Mouse (Mus musculus): Measurements from ENCODE around the gene Mecom. TPM values are rescaled to one million over a fixed set of nuclear protein-coding genes. Genes with fewer than 3 reads are reported as not detected.

The Mecom gene
- total and polyA plus RNA-seq, 2 experiments from 2014 or later, result 2.6 to 5.1 TPM

DNA sequence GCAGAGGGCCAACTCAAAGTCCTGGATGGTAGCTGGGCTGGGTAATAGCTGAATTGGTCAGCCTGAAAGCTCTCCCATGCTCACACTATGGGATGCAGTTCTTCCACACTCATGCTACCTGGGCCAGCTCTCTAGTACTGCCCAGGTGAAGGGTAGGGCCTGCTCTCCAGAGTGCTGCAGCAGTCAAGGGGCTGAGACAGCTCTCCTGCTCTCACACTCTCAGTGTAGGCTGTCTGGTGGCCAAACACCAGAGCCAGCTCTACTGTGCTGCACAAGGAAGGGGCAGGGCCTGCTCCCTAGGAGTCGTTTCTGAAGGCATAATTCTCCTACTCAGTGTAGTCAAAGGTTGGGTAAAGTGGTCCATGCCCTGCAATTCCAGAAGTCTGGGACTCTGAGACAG, 28.4 kb downstream of the Mecom start:
- Histone ChIP-seq H3K4me1 (ENCODE audit: insufficient read depth, low read length) (no peaks in the 10 kb centered on the region), H3K36me3 (ENCODE audit: insufficient read depth, low read length) (no peaks in the 10 kb centered on the region), H3K9me3 (ENCODE audit: low read length) (no peaks in the 10 kb centered on the region), H3K27ac (ENCODE audit: low read depth, low read length) (no peak overlapping the region), H3K4me2 (ENCODE audit: low read depth, low read length, poor library complexity, severe bottlenecking) (no peak overlapping the region), H3K4me3 (ENCODE audit: low read depth, low read length) (no peak overlapping the region), H3K27me3 (ENCODE audit: insufficient read depth, low read length) (peaks cover 7% of the 10 kb centered on the region; the same call in 1 of the 2 replicates), H3K9ac (replicated peaks; ENCODE audit: low read length, poor library complexity, severe bottlenecking) (no peak overlapping the region)
- TF ChIP-seq CTCF (IDR thresholded peaks at IDR 0.05), result no peak
- ATAC-seq (ENCODE audit: low FRiP score) (no peak), DNase-seq (ENCODE audit: low spot score) (no peak)
- WGBS, result 54% methylated on average over 1 of the region's 1 CpGs

DNA sequence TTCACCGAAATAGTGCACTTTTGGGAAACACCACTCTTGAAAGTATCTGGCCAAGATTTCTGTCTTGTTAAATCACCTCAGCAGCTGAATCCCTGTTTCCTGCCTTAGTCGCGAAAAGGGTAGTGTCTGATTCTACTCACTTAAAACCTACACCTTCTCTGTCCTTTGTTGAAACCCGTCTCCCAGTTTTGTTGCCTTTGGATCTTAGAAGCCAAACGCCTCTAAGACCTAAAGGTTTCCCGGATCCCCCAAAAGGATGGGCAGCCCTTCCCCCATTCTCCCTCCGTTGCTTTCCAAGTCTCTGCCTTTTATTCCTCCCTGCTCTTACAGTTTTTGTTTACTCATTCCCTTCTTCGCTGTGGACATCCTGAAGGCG, 32.0 kb downstream of the Mecom start:
- Histone ChIP-seq H3K27me3 (ENCODE audit: insufficient read depth, low read length) (peaks cover 25% of the 10 kb centered on the region), H3K36me3 (ENCODE audit: insufficient read depth, low read length) (no peaks in the 10 kb centered on the region), H3K4me1 (ENCODE audit: insufficient read depth, low read length) (no peaks in the 10 kb centered on the region), H3K9ac (replicated peaks; ENCODE audit: low read length, poor library complexity, severe bottlenecking) (no peak overlapping the region), H3K27ac (ENCODE audit: low read depth, low read length) (no peak overlapping the region), H3K4me3 (ENCODE audit: low read depth, low read length) (no peak overlapping the region), H3K9me3 (ENCODE audit: low read length) (no peaks in the 10 kb centered on the region), H3K4me2 (ENCODE audit: low read depth, low read length, poor library complexity, severe bottlenecking) (no peak overlapping the region)
- ATAC-seq (ENCODE audit: low FRiP score), result no peak
- DNase-seq (ENCODE audit: low spot score), result no peak
- WGBS, result 13% methylated on average over 9 of the region's 9 CpGs
- no peak for TF ChIP-seq CTCF (IDR thresholded peaks at IDR 0.05)

DNA sequence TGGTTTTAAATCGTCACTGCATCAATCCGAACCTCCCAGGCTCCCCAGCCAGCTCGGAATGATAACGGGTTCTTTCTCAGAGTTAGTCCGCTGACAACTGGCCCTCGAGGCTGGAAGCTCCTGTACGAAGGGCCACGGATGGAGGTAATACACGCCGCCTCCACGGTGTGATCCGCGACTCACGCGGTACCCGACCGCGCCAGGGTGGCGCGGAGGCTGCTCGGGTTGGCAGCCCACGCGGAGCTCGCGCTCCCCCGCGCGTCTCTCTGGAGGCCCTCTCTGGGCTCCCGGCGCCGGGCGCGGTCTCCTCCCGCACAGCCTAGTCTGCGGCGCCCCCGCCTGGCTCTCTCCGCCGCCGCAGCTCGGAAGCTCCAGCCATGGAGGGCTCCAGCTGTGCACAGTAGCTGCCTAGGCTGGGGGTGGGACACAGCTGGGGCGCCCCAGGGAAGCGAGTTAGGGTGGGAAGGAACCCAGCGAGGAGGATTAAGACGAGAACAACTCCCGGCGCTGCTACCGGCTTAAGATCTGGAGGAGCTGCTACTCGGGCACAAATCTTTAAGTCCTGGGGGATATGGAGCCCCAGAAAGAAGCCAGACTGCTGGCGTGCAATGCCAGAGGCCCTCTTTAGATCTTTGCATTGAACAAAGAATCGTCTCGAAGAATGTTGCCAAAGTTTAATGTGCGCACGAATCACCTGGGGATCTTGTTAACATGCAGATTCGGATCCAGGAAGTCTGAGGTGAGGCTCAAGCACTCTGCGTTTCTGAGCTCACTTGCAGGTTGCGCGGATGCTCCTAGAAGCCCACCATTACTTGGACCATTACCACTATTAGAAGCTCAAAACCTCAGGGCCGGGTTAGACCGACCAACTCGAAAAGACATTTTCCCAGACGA, 32.7 kb downstream of the Mecom start:
- peak; percentile 61 for TF ChIP-seq CTCF (IDR thresholded peaks at IDR 0.05)
- WGBS, result 1% methylated on average over 62 of the region's 62 CpGs
- no peaks in the 10 kb centered on the region for H3K36me3 ChIP-seq (ENCODE audit: insufficient read depth, low read length)
- H3K4me1 ChIP-seq (ENCODE audit: insufficient read depth, low read length), result no peaks in the 10 kb centered on the region
- no peak overlapping the region for H3K9ac ChIP-seq (replicated peaks; ENCODE audit: low read length, poor library complexity, severe bottlenecking)
- H3K9me3 ChIP-seq (ENCODE audit: low read length), result no peaks in the 10 kb centered on the region
- peak overlapping the region; percentile 47 for H3K4me2 ChIP-seq (ENCODE audit: low read depth, low read length, poor library complexity, severe bottlenecking)
- peaks cover 32% of the 10 kb centered on the region for H3K27me3 ChIP-seq (ENCODE audit: insufficient read depth, low read length)
- DNase-seq (ENCODE audit: low spot score), result peak; percentile 19
- H3K27ac ChIP-seq (ENCODE audit: low read depth, low read length), result no peak overlapping the region
- H3K4me3 ChIP-seq (ENCODE audit: low read depth, low read length), result peak overlapping the region; percentile 18
- peak; percentile 64 for ATAC-seq (ENCODE audit: low FRiP score)

DNA sequence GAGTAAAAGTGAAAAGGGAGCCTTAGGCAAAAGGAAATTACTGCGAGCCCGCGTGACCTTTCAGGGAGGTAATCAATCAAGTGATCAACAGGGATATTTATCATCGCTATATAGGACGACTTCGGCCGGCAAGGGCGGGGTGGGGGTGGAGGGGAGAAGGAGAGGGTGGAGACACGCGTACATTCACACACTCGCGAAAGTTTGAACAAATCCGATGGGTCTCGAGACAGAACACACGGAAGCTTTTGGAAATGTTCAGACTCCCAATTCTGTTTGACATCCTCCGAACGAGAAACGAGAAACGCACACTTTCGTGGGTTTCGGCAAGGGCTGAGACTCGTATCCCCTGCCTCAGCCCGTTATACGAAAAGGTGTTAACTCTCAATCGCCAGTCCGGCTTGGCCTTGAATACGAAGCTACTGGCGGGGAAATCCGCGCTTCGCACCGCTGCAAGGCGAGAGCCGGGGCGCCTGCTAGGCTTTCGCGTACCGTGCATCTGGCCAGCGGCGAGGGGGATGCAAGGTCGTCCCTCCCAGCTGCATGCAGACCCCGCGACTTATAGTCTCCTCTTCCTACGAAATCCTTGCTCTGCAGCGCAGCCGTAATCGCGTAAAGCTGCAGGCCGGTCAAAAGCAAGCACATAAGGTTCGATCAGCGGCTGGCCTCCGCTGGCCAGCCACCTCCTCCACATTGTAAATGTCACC, 33.6 kb downstream of the Mecom start:
- H3K4me3 ChIP-seq (ENCODE audit: low read depth, low read length), result peak overlapping the region; percentile 18
- H3K9ac ChIP-seq (replicated peaks; ENCODE audit: low read length, poor library complexity, severe bottlenecking), result no peak overlapping the region
- under 1% methylated on average over 52 of the region's 52 CpGs for WGBS
- no peak overlapping the region for H3K27ac ChIP-seq (ENCODE audit: low read depth, low read length)
- H3K4me2 ChIP-seq (ENCODE audit: low read depth, low read length, poor library complexity, severe bottlenecking), result peak overlapping the region; percentile 47
- no peak for TF ChIP-seq CTCF (IDR thresholded peaks at IDR 0.05)
- no peak for ATAC-seq (ENCODE audit: low FRiP score)
- peak; percentile 8 for DNase-seq (ENCODE audit: low spot score)
- H3K4me1 ChIP-seq (ENCODE audit: insufficient read depth, low read length), result 0 out of 2 replicates have a peak, but pooled peaks cover under 1% of the 10 kb centered on the region
- H3K27me3 ChIP-seq (ENCODE audit: insufficient read depth, low read length), result peaks cover 33% of the 10 kb centered on the region
- no peaks in the 10 kb centered on the region for H3K9me3 ChIP-seq (ENCODE audit: low read length)
- H3K36me3 ChIP-seq (ENCODE audit: insufficient read depth, low read length), result no peaks in the 10 kb centered on the region

DNA sequence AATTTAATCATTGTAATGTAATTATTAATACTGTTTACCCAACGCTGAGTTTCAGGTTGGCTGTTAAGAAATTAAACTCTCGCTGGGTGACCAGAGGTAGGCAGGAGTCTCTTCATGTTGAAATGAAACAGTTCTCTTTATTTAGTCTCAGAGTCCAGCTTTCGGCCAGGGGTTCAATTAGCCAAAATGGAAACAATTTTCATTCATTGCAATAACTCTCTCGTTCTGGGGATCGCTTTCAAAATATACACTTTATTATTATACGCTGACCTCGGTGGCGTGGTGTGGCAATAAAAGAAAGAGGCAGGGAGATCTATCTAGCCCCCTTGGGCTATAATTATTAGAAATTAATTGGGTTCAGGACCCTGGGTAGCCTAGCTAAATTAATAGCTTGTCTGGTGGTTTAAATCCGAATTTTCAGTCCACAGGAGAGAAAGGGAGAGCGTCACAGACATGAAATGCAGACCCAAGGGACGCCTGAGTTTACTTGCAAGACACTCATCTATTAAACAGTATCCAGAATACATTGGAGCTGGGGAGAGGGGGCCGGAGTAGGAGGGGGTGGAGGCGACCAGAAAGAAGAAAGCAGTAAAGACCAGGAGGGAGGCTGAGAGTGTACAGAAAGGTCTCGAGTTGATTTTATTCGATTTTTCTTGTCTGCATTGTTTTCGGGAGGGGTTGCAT, 34.4 kb downstream of the Mecom start:
- Histone ChIP-seq H3K27ac (ENCODE audit: low read depth, low read length) (no peak overlapping the region), H3K4me2 (ENCODE audit: low read depth, low read length, poor library complexity, severe bottlenecking) (peak overlapping the region; percentile 47; the same call in 1 of the 2 replicates), H3K9me3 (ENCODE audit: low read length) (no peaks in the 10 kb centered on the region), H3K4me3 (ENCODE audit: low read depth, low read length) (no peak overlapping the region), H3K27me3 (ENCODE audit: insufficient read depth, low read length) (peaks cover 37% of the 10 kb centered on the region), H3K4me1 (ENCODE audit: insufficient read depth, low read length) (0 out of 2 replicates have a peak, but pooled peaks cover 5% of the 10 kb centered on the region), H3K9ac (replicated peaks; ENCODE audit: low read length, poor library complexity, severe bottlenecking) (no peak overlapping the region), H3K36me3 (ENCODE audit: insufficient read depth, low read length) (no peaks in the 10 kb centered on the region)
- WGBS, result 11% methylated on average over 16 of the region's 16 CpGs
- DNase-seq (ENCODE audit: low spot score) (no peak), ATAC-seq (ENCODE audit: low FRiP score) (no peak)
- TF ChIP-seq CTCF (IDR thresholded peaks at IDR 0.05), result no peak

All from midbrain, postnatal 0 days (tissue).